Mouse (Mus musculus) hindbrain, embryonic 14.5 days (tissue): ENCODE measurements around the gene Gm15217. TPM values are rescaled to one million over a fixed set of nuclear protein-coding genes. Genes with fewer than 3 reads are reported as not detected.

Source experiments
- ATAC-seq: fragments of 200-750 bp; cut with Nextera tagmentation; 2 replicates; pipeline ENCODE4 v1.8.0; 2017; ENCODE audit warnings: moderate number of reproducible peaks, mild to moderate bottlenecking, moderate TSS enrichment, moderate library complexity; ENCODE audit not compliant: low FRiP score
- DNase-seq: peaks from one replicate; pipeline ENCODE4 v3.0.0-alpha.2; 2015; ENCODE audit warnings: low spot score
- H3K27ac ChIP-seq: fragments of 300-500 bp; sonication (generic); 2 replicates; pipeline ENCODE4 v1.5.1; 2014; ENCODE audit warnings: mild to moderate bottlenecking, moderate library complexity
- H3K27me3 ChIP-seq: fragments of 300-500 bp; sonication (generic); 2 replicates; pipeline ENCODE4 v1.6.1; 2014; ENCODE audit warnings: mild to moderate bottlenecking, low read length, mixed read lengths; ENCODE audit not compliant: control insufficient read depth, insufficient read depth
- H3K36me3 ChIP-seq: fragments of 300-500 bp; sonication (generic); replicated peaks from 2 replicates; pipeline ENCODE4 v1.6.1; 2014; ENCODE audit not compliant: control insufficient read depth, insufficient read depth
- H3K4me1 ChIP-seq: fragments of 300-500 bp; sonication (generic); replicated peaks from 2 replicates; pipeline ENCODE4 v1.6.1; 2014; ENCODE audit warnings: antibody characterized with exemption, low read length, mixed read lengths; ENCODE audit not compliant: control insufficient read depth, insufficient read depth
- H3K4me2 ChIP-seq: fragments of 300-500 bp; sonication (generic); replicated peaks from 2 replicates; pipeline ENCODE4 v1.6.1; 2014; ENCODE audit warnings: mild to moderate bottlenecking, moderate library complexity
- H3K4me3 ChIP-seq: fragments of 300-500 bp; sonication (generic); replicated peaks from 2 replicates; pipeline ENCODE4 v1.5.1; 2014; ENCODE audit warnings: mild to moderate bottlenecking, low read length
- H3K9ac ChIP-seq: fragments of 300-500 bp; sonication (generic); 2 replicates; pipeline ENCODE4 v1.6.1; 2014
- H3K9me3 ChIP-seq: fragments of 300-500 bp; sonication (generic); 2 replicates; pipeline ENCODE4 v1.6.1; 2016; ENCODE audit warnings: low read length; ENCODE audit not compliant: control insufficient read depth
- WGBS: fragments of 180-500 bp; shearing (Covaris S2); extraction: QIAGEN DNeasy Blood & Tissue Kit; methylation state at CpG from one replicate; pipeline ENCODE4 v1.1.7; 2014; 5-methylcytosine and 5-hydroxymethylcytosine counted together
- polyA plus RNA-seq: library from polyadenylated mRNA; unstranded; fragments of >200 nt; fragmentation: Nextera tagmentation; extraction: Ambion mirVana; gene quantifications from 2 replicates; pipeline ENCODE4 v1.2.1, GENCODE M21; 2014

The Gm15217 gene
- polyA plus RNA-seq, 1 experiment from 2014 or later: not detected

DNA sequence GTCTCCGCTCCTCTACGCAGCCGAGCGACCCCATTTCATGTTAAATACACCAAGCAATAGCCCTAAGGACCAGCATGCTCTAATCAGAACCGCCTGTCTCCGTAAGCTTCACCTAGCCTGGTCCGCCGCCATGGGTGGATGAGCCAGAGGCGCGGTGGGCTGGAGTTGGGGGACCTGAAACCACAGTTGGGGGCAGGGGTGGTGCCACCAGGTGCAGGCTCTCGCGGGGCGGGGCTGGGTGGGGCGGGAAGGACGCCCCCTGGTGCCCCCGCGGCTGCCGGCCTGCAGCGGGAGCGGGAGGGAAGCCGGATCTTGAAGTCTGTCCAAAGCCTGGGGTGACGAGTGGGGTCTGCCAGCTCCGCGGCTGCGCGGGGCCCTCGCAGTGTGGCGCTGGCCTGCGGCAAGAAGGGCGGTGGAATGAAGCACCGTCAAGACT, 1.1 kb downstream of the Gm15217 start:
- whole genome bisulfite sequencing: 8% methylated on average over 27 of the region's 31 CpGs

DNA sequence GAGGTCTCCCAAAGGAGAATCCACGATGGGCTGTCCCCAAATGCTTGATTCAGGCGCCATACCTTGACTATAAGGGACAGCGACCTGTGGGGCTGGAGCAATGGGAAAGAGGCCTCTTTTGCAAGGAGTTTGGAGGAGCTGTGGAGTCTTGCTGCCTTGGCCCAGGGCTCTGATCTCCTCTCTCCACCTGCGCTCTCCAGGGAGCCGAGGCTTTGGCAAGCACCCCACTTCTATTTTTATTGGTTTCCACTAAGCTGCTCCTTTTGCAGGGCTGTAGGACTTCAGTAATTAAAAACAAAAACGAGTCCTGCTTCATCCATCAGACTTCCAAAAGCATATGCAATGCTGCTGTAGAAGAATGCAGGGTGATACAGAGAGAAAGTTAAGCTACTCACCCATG, 2.2 kb downstream of the Gm15217 start:
- no peak overlapping the region for H3K4me2 ChIP-seq
- H3K36me3 ChIP-seq: no peaks in the 10 kb centered on the region
- DNase-seq (no peak), ATAC-seq (no peak)
- no peak overlapping the region for H3K4me3 ChIP-seq
- WGBS: 33% methylated on average over 6 of the region's 6 CpGs
- H3K27ac ChIP-seq: no peak overlapping the region
- H3K9me3 ChIP-seq: no peaks in the 10 kb centered on the region
- H3K27me3 ChIP-seq: peaks cover 73% of the 10 kb centered on the region
- peaks cover 14% of the 10 kb centered on the region for H3K4me1 ChIP-seq
- no peak overlapping the region for H3K9ac ChIP-seq

More for the DNA sequence above, 1.1 kb downstream of the Gm15217 start:
- Histone ChIP-seq H3K9ac (no peak overlapping the region), H3K9me3 (no peaks in the 10 kb centered on the region), H3K4me1 (peaks cover 2% of the 10 kb centered on the region), H3K4me2 (peak overlapping the region; percentile 57), H3K36me3 (no peaks in the 10 kb centered on the region), H3K4me3 (peak overlapping the region; percentile 24), H3K27ac (no peak overlapping the region), H3K27me3 (peaks cover 62% of the 10 kb centered on the region)
- peak; percentile 47; the same call in 1 of the 2 replicates for ATAC-seq
- no peak for DNase-seq

DNA sequence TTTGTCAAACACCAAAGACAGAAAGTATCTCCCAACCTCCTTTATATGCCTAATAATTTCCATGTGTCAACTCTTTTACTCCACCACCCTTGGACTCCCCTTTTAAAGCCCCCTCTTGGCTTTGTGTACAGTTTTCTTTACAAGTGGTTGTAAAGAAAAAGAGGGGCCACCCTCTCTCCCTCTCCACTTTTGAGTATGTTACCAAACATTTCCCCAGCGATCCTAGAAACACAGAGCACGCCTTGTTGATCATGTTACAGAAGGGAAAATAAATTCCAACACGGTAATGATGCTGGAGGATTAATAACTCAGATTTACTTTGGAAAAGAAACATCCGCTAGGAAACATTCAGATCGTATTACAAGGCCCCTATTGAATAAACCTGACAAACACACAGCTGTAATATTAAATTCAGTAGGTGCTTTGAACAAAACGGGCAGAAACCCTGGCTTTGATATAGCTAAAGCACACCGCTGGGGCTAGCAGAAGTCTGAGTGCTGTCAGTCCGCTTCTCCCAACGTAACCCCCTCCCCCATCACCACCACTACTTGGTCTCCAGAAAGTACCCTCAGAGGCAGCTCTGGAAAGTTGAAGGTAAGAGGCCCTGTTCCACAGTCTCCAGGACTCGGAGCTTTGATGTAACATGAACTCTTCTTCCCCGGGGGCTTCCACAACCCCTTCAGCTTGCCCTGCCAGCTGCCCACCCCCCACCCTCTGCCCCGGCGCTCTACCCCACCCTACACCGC, 5.9 kb downstream of the Gm15217 start:
- ATAC-seq (no peak), DNase-seq (no peak)
- 11% methylated on average over 14 of the region's 14 CpGs for WGBS
- Histone ChIP-seq H3K4me2 (peak overlapping the region; percentile 93), H3K9me3 (no peaks in the 10 kb centered on the region), H3K27me3 (peaks cover 94% of the 10 kb centered on the region), H3K9ac (no peak overlapping the region; the same call in 1 of the 2 replicates), H3K36me3 (no peaks in the 10 kb centered on the region), H3K4me1 (peaks cover 39% of the 10 kb centered on the region), H3K27ac (no peak overlapping the region), H3K4me3 (peak overlapping the region; percentile 55)

DNA sequence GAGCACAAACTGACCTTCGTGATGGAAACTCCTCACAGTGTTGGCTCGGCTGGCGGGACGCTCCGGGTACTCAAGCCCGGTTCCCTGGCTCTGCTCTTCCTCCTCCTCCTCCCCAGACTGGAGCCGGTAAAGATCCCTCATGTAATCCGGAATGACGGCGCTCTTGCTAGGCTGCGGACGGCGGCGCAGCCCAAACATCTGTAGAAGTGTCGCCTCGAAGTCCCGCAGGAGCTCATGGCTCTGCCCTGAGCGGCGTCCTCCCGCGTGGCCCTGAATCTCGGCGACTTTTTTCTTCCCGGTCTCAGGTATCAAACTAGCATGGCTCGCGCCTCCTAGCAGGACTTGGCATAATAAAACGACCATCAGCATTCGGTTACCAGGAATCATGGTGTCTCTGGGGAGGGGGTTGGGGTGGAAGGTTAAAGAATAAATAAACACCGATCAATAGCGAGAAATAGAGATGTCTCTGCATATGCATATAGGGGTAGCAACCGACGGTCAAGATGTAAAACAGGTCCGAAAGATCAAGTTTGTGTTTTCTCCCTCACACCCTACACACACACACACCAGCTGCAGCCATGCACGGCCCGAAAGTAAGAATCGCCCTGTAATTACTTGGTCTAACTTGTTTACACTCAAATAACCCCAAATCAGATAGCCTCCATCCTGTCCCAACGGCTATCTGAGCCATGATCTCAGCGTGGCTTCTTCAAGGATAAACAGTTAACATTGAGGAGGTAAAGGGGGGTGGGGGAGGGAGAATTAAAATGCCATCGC, 6.7 kb downstream of the Gm15217 start:
- H3K4me3 ChIP-seq: peak overlapping the region; percentile 55
- no peaks in the 10 kb centered on the region for H3K9me3 ChIP-seq
- 1% methylated on average over 39 of the region's 39 CpGs for WGBS
- peaks cover 94% of the 10 kb centered on the region for H3K27me3 ChIP-seq
- H3K9ac ChIP-seq: peak overlapping the region; percentile 21; the same call in 1 of the 2 replicates
- no peak overlapping the region for H3K27ac ChIP-seq
- no peak for ATAC-seq
- peak overlapping the region; percentile 93 for H3K4me2 ChIP-seq
- no peak for DNase-seq
- peaks cover 39% of the 10 kb centered on the region for H3K4me1 ChIP-seq
- no peaks in the 10 kb centered on the region for H3K36me3 ChIP-seq

DNA sequence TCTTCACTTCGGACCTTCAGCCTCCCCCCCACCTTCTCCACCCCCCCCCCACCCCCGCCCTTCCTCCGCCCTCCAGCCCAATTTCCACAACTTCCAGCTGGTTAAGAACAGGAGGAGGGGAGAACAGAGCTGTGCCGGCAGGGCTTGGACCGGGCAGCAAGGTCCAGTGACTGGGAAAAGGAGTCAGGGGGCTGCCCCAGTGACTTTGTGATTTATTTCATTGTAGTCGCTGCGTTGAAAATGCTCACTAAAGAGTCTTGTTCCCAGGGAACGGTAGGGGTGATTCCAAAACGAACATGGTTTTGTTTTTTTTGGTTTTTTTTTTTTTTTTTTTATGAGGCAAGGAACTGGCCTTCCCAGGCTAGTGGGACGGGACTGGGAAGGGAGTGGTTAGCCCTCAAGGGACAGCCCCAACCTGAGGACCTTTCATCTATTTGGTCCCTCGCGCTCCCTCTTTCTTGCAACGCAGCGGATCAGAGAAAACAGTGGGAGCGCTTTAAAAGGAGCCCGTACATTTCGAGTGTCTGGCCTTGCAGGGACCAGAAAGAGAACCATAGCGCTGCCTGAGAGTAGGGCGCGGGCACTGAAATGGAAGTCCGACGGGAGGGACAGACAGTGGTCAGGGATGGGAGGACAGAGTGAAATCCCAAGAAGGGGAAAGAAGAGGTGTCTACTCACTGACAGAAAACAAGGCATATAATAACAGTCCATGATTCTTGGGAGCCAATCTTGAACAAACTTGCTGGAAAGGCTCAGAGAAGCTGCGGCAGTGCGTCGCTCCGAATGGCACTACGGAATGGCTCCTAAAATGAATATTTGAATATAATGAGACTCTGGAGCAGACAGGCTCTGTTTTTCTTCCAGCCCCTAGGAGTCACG, 7.5 kb downstream of the Gm15217 start:
- Histone ChIP-seq H3K27ac (no peak overlapping the region), H3K9me3 (no peaks in the 10 kb centered on the region), H3K27me3 (peaks cover 94% of the 10 kb centered on the region), H3K4me2 (peak overlapping the region; percentile 93), H3K4me1 (peaks cover 39% of the 10 kb centered on the region), H3K9ac (peak overlapping the region; percentile 51; the same call in 1 of the 2 replicates), H3K4me3 (peak overlapping the region; percentile 55), H3K36me3 (no peaks in the 10 kb centered on the region)
- DNase-seq: peak; percentile 63
- peak; percentile 9; the same call in 1 of the 2 replicates for ATAC-seq
- WGBS: 0% methylated on average over 28 of the region's 28 CpGs

DNA sequence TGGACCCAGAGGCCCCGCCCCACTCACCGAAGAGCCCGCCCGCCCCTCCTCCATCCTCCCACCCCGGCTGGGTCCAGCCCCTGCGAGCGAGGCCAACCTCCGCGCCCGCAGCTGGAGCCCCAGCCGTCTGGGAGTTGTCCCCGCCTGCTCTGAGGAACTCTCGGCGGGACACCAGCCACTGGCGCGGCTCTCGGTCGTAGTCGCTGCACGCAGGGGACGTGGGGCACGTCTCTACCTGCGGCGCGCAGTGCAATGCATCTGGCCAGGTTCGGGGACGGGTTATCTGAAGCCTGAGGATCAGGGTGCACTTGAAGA, 8.1 kb downstream of the Gm15217 start:
- 1% methylated on average over 27 of the region's 27 CpGs for WGBS
- ATAC-seq (peak; percentile 83), DNase-seq (peak; percentile 40)
- no peaks in the 10 kb centered on the region for H3K36me3 ChIP-seq
- H3K27me3 ChIP-seq: peaks cover 92% of the 10 kb centered on the region
- peak overlapping the region; percentile 55 for H3K4me3 ChIP-seq
- peaks cover 39% of the 10 kb centered on the region for H3K4me1 ChIP-seq
- H3K27ac ChIP-seq: no peak overlapping the region
- peak overlapping the region; percentile 51 for H3K9ac ChIP-seq
- H3K9me3 ChIP-seq: no peaks in the 10 kb centered on the region
- H3K4me2 ChIP-seq: peak overlapping the region; percentile 93

DNA sequence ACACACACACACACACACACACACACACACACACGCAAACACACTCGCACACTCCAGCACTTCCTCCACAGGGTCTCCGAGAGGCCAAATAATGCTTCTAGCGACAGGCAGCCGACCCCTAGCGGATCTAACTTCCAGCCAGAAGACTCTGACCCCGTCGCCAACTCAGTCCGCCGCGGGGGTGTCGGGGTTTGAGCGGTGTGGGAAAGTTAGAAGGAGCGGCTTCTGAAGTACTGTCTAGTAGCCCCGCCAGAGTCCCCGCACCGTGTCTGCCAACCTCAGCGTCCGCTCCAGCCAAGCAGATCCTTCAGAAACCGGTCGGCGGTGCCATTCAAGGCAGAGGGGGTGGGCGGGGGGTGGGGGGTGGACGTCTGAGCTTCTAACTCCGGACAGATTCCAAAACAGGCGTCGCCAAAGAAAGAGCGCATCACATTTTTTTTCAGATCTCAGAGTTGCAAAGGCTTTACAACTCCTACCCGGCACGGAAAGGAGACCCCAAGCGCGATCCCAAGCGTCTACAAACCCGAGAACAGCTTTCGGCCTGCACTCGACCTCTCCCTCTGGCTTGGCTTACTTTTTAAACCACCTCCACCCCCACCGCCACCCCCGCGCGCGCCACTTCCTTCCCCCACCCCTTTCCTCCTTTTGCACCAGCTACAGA, 8.7 kb downstream of the Gm15217 start:
- peaks cover 91% of the 10 kb centered on the region for H3K27me3 ChIP-seq
- H3K9me3 ChIP-seq: no peaks in the 10 kb centered on the region
- H3K9ac ChIP-seq: peak overlapping the region; percentile 51
- H3K4me3 ChIP-seq: peak overlapping the region; percentile 55
- no peaks in the 10 kb centered on the region for H3K36me3 ChIP-seq
- H3K4me1 ChIP-seq: peaks cover 39% of the 10 kb centered on the region
- H3K4me2 ChIP-seq: peak overlapping the region; percentile 93
- ATAC-seq: peak; percentile 7; the same call in 1 of the 2 replicates
- under 1% methylated on average over 37 of the region's 41 CpGs for WGBS
- DNase-seq: no peak
- H3K27ac ChIP-seq: no peak overlapping the region

DNA sequence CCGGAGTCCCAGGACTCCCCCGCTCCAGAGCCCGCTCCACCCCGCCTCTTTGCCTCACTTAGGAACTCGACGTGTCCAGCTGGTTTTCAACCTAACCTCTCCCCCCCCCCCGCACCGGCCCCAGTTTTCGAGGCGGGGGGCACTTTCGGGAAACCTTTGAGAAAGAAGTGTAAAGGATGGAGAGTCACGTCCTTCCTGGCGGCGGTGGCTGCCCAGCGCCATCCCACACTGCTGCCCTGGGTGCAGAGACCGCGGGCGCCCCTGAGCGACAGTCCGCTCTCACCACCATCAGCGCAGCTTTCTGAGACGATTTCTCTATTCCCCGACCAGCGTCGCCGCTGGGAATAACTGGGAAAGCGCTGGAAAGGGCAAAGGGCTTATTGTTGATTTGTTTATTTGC, 9.4 kb downstream of the Gm15217 start:
- no peak for ATAC-seq
- no peak overlapping the region for H3K27ac ChIP-seq
- peaks cover 39% of the 10 kb centered on the region for H3K4me1 ChIP-seq
- H3K4me3 ChIP-seq: peak overlapping the region; percentile 55
- no peaks in the 10 kb centered on the region for H3K36me3 ChIP-seq
- peaks cover 87% of the 10 kb centered on the region for H3K27me3 ChIP-seq
- no peak for DNase-seq
- H3K4me2 ChIP-seq: peak overlapping the region; percentile 93
- 1% methylated on average over 27 of the region's 27 CpGs for WGBS
- H3K9ac ChIP-seq: 0 out of 2 replicates have a peak overlapping the region, but pooled peaks have one; percentile 16
- H3K9me3 ChIP-seq: no peaks in the 10 kb centered on the region
